Mouse (Mus musculus) ES-Bruce4 (cell line): ENCODE results near the gene Gaa.

Source experiments
- CTCF ChIP-seq: IDR thresholded peaks from one replicate; pipeline ENCODE4 v1.8.1; 2011; ENCODE audit warnings: low read depth, low read length
- EP300 ChIP-seq: IDR thresholded peaks from 2 replicates; pipeline ENCODE4 v1.6.1; 2011; ENCODE audit warnings: low read depth, low read length; ENCODE audit not compliant: insufficient read depth
- POLR2A ChIP-seq: IDR thresholded peaks from one replicate; pipeline ENCODE4 v1.8.1; 2011; ENCODE audit warnings: low read length; ENCODE audit not compliant: insufficient read depth

GRCm38 (mm10) chr11:119237568-119238304 lies 30.0 kb upstream of the Gaa start:
- TF ChIP-seq POLR2A (no peak), CTCF (no peak), EP300 (no peak)
